9 mouse cellular contexts compared by ENCODE assay signal in the genomic region with DNA sequence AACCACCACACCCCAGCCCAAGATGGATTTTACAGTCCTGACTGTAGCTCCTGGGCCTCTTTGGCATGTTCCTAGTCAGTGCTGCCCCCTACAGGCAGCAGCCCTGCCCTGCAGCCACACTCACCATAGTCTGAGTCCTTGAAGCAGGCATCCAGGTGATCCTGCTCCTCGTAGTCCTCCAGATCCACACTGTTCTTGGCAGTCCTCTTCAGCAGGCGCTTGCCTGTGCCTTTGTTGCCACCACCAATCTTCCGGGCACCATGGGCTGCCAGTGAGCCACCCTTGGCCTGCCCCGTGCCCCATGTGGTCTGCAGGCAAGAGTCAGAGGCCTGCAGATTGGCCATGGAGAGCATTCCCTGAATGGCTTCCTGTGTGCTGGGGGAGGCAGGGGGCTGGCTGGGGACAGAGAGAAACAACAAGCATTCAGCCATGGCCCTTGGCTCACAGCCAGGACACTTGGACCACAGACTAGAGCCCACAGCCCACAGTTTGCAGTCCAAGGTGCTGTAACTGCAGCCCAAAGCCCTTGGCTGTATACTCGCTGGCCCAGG.
A peak's percentile ranks its signal among the peaks of the same experiment; 100 is the strongest.
DNase-seq lines count a peak whose midpoint lies in the region; ATAC-seq and TF ChIP-seq lines count a peak whose summit lies in the region.
"Had no signal": no experiment of that assay in that cellular context is flagged by ENCODE, and none has a peak within 500 bp of the region (broad histone marks: within the 10 kb centered on the region; RNA-seq: fewer than 3 reads in every experiment).

No protein-coding gene starts in this region.

- H3K9ac ChIP-seq in hindbrain, embryonic 16.5 days (ENCODE audit: low read depth, low read length), result no peak overlapping the region

- no peaks in the 10 kb centered on the region for H3K9me3 ChIP-seq in hindbrain, embryonic 16.5 days (ENCODE audit: control insufficient read depth, low read length)

- TF ChIP-seq CTCF in olfactory bulb, adult 2 months (IDR thresholded peaks at IDR 0.05; ENCODE audit: insufficient read depth, low read depth, low read length), result peak; percentile 84; the same call in 1 of the 2 replicates

- peaks cover 4% of the 10 kb centered on the region; the same call in 1 of the 2 replicates for H3K4me1 ChIP-seq in hindbrain, embryonic 16.5 days (ENCODE audit: control insufficient read depth, insufficient read depth, low read depth, low read length)
- H3K4me1 ChIP-seq in olfactory bulb, adult 2 months (ENCODE audit: control insufficient read depth, insufficient read depth, low read length), result no peaks in the 10 kb centered on the region

- ATAC-seq in hindbrain, embryonic 16.5 days, result peak; percentile 65

- H3K27me3 ChIP-seq in hindbrain, embryonic 16.5 days (replicated peaks; ENCODE audit: control insufficient read depth, insufficient read depth, low read length), result no peaks in the 10 kb centered on the region

- 60% methylated on average over 5 of the region's 5 CpGs for WGBS in hindbrain, embryonic 16.5 days
- WGBS in olfactory bulb, adult 2 months, result 39% methylated on average over 5 of the region's 5 CpGs

- intact Hi-C loops in left cerebral cortex, postnatal 4 days (cut with DNase I), result loop anchor here (5.0 kb wide), 1 partner anchor 135 kb away; no protein-coding TSS in a partner anchor

- H3K4me2 ChIP-seq in hindbrain, embryonic 16.5 days (ENCODE audit: low read length), result no peak overlapping the region

- TF ChIP-seq POLR2A in olfactory bulb, adult 2 months (IDR thresholded peaks at IDR 0.05; ENCODE audit: insufficient read depth, low read depth, low read length), result no peak

- peak; percentile 59 for DNase-seq in urinary bladder, postnatal 14 days (ENCODE audit: low spot score)
- DNase-seq in urinary bladder, postnatal 4 days (ENCODE audit: low spot score in 2 of 2), result no peak
- DNase-seq in cerebellum, adult 11-12 months, result peak; percentile 69
- DNase-seq in forelimb bud, embryonic 11.5 days (ENCODE audit: low read depth, low spot score), result peak; percentile 59
- DNase-seq in left cerebral cortex, postnatal 4 days, result peak; percentile 64
- DNase-seq in yolk sac, embryonic 10.5 days (ENCODE audit: low spot score), result no peak

- no peak overlapping the region for H3K4me3 ChIP-seq in hindbrain, embryonic 16.5 days (ENCODE audit: low read length)
- no peak overlapping the region for H3K4me3 ChIP-seq in olfactory bulb, adult 2 months (ENCODE audit: insufficient read depth, low read depth, low read length)
- H3K4me3 ChIP-seq: myocyte had no signal

- H3K27ac ChIP-seq in hindbrain, embryonic 16.5 days (ENCODE audit: low read depth, low read length), result peak overlapping the region; percentile 44; the same call in 1 of the 2 replicates
- H3K27ac ChIP-seq in olfactory bulb, adult 2 months (ENCODE audit: insufficient read depth, low read depth, low read length), result no peak overlapping the region

- H3K36me3 ChIP-seq in hindbrain, embryonic 16.5 days (ENCODE audit: control insufficient read depth, insufficient read depth, low read length), result peaks cover 33% of the 10 kb centered on the region

Comparison
In these comparisons a context has a peak if more than half of its experiments do, and no peak if none do; other contexts are left out.
1. DNase-seq: peak in urinary bladder, postnatal 14 days (single experiment), cerebellum, adult 11-12 months (single experiment), forelimb bud, embryonic 11.5 days (single experiment) and left cerebral cortex, postnatal 4 days (single experiment); none in urinary bladder, postnatal 4 days (0 of 2) and yolk sac, embryonic 10.5 days (single experiment).